Mouse (Mus musculus) heart, postnatal 25 days (tissue): Measurements from ENCODE around the gene Egf. TPM values are rescaled to one million over a fixed set of nuclear protein-coding genes. Genes with fewer than 3 reads are reported as not detected.

Experiments
- DNase-seq: peaks from one replicate; pipeline ENCODE4 v3.0.0; 2022; ENCODE audit warnings: low spot score
- intact Hi-C: fragments of 180-260 bp; cut with DNase I; formaldehyde crosslinking; loops from one replicate; pipeline ENCODE4 v1.15.1; 2025
- total RNA-seq, 2 experiments: library from RNA; stranded (reverse); gene quantifications; 2 replicates each; pipeline ENCODE4 v1.2.3; 2021

Egf gene
- total RNA-seq, 2 experiments from 2014 or later, result 1.4 to 1.7 TPM

DNA sequence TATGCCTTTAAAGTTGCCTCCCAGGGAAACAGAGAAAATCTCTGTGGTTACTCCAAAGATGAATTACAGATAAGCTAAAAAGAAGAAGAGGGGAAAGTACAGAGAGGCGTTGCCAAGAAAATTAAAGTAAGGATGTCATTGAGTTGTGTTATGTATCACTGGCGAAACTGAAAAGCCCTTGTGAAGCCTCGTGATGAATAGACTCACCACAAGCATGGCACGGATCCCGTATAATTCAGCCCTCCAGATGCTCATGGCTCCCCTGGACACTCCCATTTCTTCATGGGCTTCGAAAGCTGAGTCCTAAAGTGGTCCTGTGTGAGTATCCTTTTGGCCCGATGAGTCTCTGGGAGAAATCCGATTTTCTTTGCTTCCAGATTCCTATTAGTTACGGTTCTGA lies 97.9 kb downstream of the Egf start:
- intact Hi-C loops, result no loop called here
- DNase-seq, result no peak

DNA sequence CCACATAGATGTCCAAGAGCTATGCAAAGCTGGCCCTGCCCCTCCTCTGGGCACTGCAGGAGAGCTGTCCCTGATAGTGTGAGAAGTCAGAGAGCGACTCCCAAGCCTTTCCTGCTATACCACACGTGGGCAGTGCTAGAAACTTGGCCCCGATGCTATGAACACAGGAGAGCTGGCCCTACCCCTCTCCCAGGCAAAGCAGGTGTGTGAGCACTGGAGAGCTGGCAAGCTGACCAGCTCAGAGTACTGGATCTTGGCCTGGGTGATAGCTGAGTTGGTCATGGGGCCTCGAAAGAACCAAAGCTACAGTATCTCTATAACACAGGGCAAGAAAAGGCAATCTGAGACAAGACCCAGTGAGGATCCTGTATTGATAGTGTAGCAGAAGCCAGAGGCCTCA lies 98.6 kb downstream of the Egf start:
- intact Hi-C loops, result no loop called here
- no peak for DNase-seq

DNA sequence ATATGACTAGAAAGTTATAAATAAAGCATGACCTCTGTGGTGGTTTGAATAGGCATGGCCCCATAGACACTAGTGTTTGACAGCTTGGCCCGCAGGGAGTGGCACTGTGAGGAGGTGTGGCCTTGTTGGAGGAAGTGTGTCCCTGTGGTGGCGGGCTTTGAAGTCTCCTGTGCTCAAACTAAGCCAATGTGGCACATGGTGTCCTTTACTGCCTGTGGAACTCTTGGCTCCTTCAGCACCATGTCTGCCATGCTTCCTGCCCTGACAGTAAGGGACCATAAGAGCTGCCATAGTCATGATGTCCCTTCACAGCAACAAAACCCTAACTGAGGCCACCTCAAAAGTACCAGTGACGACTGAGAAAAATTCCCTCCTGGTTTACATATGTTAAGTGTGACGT lies 102.6 kb downstream of the Egf start:
- intact Hi-C loops, result no loop called here
- no peak for DNase-seq

DNA sequence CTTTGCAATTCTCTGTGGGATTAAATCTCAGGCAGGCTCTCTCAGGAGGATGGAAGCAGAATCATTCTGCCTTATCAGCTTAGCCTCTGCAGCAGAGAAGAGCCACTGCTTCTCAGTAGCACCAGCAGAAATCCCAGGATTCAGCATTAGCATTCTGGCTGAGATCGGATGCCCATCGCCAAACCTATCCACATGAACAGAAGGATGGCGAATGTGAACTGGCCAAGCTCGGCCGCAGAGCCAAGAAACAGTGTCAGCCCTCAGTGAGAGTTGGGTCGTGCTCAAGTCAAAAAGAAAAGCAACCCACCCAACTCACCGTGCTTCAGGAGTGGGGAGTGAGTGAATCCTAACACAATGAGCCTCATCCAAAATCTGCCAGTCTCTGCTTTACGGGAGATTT lies 103.4 kb downstream of the Egf start:
- DNase-seq, result no peak
- intact Hi-C loops, result no loop called here

DNA sequence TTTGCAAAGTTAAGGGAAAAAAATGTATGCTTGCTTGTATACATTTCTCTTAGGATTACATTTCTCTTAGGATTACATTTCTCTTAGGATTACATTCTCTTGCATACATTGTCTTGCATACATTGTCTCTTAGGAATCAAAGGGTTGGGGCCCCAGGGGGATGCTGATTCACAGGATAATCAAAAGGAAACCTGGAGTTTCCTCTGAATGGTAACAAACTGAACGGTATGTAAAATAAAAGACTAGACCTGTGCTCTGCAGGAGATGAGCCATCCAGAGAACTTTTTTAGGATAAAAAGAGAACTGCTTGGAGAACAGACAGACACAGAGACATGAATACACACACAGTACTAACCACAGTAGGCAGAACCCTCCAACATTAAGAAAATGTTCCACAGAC lies 104.2 kb downstream of the Egf start:
- no peak for DNase-seq
- intact Hi-C loops, result no loop called here

DNA sequence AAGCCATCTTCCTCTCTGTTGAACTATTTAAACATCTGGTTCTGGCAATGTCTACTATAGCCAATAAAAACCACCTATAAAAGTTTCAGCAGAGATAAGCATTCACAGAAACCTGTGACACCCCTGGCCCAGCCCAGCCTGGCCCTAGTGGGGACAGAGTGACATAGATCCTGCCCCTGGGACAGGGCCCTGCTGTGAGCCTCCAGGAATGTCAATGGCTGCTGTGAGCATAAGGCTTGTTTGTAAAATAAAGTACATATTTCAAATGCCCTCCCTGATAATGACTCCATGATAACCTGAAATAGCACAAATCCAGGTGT lies 104.9 kb downstream of the Egf start:
- no peak for DNase-seq
- intact Hi-C loops, result no loop called here

DNA sequence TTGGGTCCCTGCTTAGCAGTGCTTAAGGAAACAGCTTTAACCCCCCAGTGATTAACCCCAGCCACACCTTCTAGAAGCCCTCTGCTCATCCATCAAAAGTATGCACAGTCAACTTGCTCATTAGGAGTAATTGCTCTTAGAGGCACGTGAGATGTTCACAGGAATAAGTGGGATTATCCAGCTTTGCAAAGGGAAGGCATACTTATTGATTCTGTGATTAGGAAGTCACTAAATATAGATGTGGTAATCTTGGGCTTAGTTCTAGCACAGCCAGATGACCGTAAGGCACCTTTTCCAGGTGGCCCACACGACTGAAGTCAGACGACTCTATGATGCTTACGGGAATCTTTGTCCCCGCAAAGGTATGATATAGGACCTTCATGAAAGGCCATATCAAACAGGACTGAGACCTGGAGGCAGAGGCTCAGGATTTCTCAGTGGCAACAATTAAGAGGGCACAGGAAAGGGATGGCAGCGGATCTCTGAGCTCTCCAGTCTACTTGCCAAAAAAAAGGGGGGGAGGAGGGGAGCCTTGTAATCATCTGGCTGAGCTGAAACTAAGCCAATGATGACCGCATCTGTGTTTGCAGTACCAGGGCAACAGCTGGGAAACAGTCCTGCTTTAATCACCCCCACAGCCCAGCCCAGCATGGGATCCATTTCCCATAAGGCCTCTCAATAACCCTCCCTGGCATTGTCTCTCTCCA lies 105.4 kb downstream of the Egf start:
- intact Hi-C loops, result no loop called here
- DNase-seq, result no peak

DNA sequence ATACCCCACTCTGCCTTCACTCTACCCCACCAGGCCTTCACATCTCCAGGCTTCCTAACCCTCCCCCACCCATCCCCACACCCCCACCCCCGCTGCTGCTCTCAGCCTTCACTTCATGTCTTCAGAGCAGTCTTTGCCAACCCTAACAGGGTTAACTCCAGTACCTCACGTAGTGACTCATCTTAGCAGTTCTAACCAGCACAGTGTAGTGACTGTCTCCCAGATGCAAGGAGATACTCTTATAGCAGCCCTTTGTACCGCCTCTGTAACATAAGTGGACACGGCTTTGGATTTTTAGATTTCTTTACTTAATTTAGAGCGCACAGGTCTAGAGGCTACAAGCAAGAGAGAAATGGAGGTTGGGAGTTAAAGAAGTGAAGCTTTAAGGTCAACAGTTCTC lies 106.5 kb downstream of the Egf start:
- DNase-seq, result no peak
- intact Hi-C loops, result no loop called here

DNA sequence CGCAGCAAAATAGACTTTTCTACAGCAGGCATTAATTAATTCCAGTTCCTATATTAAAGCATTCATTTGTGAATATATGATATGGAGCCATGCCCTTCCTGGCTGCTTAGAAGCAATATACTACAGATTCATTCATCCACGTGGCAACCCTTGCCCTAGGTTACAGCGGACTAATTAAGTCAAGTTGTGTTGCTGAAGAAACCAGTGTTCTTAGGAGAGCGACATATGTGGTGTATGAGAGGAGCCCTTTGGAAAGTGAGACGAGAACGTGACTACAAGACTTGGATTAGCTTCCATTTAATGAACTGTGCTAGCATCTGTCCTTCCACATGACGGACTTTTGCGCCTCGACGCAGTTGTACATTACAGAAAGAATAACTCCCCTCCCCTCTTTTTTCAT lies 107.8 kb downstream of the Egf start:
- intact Hi-C loops, result no loop called here
- DNase-seq, result no peak

DNA sequence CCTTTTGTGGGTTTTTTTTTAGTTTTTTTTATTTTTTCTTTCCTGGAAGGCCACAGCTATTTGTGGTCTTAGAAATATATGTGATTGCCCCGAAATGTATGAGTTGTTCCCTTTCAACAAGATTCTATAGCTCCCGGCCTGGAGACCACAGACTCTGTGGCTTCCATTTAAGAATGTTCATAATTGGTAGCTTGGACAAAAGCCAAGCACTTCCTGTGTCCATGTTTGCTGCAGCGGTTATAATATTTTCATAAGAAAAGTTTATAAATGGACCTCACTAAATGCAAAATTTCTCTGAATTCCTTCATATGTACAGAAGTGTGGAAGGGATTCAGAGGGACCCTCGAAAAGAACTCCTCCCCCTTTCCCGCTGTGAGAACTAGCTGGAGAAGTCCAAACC lies 108.3 kb downstream of the Egf start:
- DNase-seq, result no peak
- intact Hi-C loops, result no loop called here

DNA sequence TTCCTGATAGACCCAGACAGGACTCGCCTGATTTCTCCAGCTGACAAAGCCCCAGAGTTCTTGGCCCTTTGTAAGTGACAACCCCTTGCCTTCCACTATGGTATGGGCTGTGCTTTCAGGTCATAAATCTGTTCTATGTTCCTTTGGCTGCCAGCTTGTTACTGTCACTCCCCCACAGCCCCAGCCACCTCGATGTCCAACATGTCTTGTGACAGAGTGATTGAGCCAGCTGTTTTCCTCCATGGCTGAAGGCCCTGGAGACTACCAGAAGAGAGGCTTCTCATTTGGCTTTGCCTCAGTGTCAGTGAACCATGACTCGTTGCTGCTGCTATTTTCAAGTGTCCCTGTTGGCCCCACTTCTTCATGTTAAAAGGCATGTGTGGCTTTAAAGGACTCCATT lies 109.7 kb downstream of the Egf start:
- intact Hi-C loops, result no loop called here
- no peak for DNase-seq

DNA sequence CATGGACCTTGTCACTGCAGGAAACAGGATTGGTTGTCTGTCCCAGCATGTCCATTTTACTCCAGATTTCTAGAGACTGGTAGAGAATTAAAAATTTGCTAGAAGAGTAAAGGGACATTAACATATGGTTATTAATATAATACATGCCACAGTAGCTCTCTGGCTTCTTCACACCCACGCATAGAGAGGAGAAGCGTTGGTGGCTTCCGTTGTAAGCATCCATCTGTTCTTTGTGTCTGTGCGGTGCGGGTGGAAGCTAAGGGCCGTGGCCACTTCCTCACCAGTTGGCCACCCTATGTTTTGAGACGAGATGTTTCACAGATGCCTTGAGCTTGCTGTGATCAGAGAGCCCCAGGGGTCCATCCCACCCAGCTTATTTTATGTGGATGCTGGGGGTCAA lies 113.5 kb downstream of the Egf start:
- DNase-seq, result no peak
- intact Hi-C loops, result no loop called here

DNA sequence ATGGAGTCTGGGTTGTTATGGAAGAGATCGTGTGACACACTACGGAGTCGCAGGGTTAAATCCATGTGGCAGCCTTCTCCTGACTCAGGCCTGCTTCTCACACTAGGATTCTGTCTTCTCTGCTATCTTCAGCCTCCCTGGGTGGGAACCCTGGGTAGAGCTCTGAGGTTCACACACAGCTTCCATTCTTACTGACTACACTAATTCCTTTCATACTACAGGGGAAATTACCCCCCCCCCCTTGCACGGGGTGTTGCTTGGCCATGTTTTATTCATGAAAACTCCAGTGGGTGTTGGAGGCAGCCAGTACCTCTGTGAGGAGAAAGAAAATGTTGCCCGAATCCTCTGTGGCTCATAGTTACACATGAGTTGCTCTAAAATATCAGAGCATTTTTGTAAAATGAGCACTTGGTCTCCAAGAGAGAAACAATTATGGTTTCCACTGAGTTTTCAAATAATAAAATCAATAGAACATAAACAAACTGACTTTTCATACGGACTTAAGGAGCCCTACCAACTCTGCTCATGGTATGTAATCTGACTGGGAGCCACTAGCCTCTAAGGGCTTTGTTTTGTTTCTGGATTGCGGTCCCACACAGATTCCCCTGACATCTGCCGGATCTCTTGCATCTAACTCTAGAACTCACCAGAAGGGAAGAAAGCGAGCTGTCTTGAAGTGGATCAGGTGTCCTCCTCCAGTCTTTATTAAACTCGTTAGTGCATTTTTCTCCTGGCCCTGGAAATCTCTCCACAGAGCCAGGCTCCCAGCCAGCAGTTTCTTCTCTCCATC lies 114.7 kb downstream of the Egf start:
- intact Hi-C loops, result no loop called here
- DNase-seq, result no peak

DNA sequence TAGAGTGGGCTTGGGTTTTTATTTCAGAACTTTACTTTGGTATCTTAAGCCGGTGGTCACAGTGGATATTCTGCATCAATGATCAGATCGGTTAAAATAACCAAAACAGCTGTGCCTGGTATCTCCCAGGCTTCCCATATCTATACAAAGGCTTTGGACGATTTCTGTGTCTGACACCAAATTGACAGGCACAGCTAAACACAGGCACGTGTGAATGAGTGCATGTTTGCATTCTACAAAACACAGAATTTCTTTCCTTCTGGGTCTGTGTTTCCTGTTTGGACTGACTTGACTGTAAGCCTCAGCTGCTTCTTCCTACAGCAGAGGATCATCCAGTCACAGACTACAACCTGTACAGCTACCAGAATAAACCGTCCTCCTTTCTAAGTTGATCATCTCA lies 115.4 kb downstream of the Egf start:
- DNase-seq, result no peak
- intact Hi-C loops, result no loop called here

DNA sequence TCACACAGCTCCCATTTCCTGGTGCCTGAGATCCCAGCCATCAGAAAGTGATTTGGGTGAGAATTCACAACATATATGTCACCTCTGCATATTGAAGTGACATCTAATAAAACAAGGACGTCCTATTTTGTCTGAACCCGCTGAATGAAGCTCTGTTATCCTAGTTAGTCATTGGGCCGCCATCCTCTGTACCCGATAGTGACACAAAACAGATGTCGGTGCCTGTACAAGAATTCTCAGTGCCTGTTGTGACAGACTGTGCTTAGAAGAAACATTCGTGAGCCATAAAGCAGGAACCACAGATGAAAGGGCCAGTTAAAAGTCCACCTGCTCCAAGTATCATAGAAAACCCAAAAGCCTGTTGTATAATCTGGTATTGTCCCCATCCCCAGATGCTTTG lies 117.7 kb downstream of the Egf start:
- intact Hi-C loops, result no loop called here
- DNase-seq, result no peak

DNA sequence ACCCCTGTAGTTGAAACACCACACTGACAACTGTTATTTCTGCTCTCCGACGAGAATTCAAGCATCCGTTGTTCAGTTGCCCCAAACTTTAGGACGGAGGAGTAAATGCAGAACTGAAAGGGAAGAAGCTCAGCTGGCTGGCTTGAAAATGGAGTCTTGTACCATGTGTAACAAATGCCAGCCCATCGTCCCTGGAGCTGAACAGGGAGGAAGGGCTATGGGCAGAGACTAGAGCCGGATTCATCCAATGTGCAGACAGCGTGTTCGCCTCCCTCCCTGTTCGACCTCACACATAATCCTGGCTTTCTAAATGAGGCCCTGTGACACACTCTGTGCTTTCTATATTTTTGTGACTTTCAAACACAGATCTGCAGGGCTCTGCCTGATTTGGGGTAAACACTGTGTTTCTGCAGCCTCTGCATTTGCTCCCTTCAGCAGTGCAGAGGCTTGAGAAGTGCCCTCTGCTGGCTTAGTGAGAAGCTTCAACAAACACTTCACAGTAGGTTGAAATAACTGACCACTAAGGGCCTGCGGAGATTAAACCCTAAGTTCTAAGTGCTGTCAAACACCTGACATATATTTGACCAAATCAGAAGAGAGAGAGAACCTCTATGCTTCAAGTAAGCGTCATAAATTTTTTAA lies 120.7 kb downstream of the Egf start:
- no peak for DNase-seq
- intact Hi-C loops, result loop anchor here (2.0 kb wide), 1 partner anchor 102 kb away; the partner anchor contains the start of gene Elovl6

DNA sequence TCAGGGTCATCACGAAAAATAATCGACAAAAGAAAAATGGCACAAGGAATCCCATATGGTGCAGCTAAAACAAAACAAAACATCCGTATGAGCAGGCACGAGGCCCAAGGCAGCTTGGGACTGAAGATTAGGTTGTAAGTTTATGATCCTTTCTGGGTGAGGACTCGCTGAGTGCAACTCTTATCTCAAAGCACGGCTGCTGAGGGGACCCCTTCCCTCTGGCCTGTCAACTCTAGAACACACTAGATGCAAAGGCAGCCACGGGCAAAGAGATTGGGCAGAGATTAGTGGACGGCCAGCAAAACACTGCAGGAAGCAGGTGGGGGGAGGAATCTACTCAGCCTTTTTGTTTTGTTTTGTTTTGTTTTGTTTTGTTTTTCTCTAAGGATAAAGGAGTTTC lies 121.6 kb downstream of the Egf start:
- no peak for DNase-seq
- intact Hi-C loops, result no loop called here

DNA sequence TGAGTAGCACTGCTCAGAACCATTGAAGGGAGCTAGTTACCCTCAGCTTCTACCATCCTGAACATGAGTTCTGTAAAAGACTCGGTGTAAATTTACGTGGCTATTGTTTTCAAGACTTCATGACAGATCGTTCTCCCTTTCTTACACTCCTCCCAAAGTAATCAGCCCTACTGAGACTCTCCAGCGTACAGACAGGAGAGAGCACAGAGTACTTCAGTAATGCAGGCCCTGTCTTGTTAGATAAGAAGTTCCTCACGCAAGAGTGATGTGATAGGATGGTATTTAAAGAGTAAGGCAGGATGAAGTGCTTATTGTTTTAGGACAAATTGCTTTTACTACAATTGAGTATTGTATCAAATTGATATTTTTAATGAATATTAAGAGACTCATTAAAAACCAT lies 123.3 kb downstream of the Egf start:
- no peak for DNase-seq
- intact Hi-C loops, result no loop called here

DNA sequence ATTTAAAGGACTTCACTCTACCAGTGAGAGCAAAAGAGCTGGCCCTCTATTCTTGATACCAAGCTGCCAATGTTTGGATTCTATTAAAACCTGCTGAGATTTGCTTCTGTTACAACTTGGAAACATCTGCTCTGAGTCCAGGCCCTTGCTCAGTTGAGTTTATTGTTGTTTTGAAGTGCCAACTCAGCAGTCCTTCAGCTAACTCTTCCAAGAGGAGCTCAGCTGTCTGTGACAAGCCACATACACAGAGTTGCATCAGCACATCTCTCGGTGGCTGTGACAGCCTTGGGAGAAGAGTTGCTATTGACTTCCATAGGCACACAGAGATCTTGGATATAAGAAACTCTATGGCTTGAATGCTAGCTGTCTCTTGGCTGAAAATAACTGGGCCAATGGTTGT lies 124.1 kb downstream of the Egf start:
- intact Hi-C loops, result no loop called here
- DNase-seq, result no peak
